Mouse (Mus musculus): Measurements from ENCODE around the gene Safb.

- TF ChIP-seq POLR2A (IDR thresholded peaks at IDR 0.05; ENCODE audit: extremely low read depth, insufficient read depth, low read length) (no peak), CTCF (IDR thresholded peaks at IDR 0.05; ENCODE audit: low read depth, low read length) (no peak)
Measured at GRCm38 (mm10) chr17:56566918-56567317, 17.7 kb upstream of the Safb start.

All from liver, adult 2 months (tissue).